Mouse (Mus musculus): ENCODE results near the gene Tmem88b.

DNA sequence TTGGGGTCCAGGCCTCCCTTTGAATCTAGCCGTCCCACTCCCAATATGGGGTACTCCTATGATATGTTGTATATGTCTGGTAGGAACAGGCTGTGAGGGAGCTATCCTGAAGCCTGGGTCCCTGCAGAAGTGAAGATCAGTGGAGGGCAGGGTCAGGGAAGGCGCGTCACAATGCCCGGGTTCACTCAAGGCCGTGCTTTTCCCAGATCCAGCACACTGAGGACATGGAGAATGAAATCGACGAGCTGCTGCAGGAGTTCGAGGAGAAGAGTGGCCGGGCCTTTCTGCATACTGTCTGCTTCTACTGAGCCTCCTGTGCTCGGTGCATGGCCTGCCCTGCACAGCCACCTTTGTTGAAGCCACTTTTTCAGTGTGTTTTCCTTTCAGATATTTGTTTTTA lies 52.4 kb downstream of the Tmem88b start:
- TF ChIP-seq POLR2A (IDR thresholded peaks at IDR 0.05; ENCODE audit: extremely low read depth, insufficient read depth, low read length) (no peak), CTCF (IDR thresholded peaks at IDR 0.05; ENCODE audit: low read depth, low read length) (no peak)

Data from liver, adult 2 months (tissue).